Mouse (Mus musculus): Measurements from ENCODE around the gene Olfr776.

Olfr776 gene

GRCm38 (mm10) chr10:129258827-129259226, at the start of gene Olfr776:
TSS of gene Olfr776 (plus strand) at chr10:129259127.
- in situ Hi-C loops (cut with MboI, MseI) = no loop called here

GRCm38 (mm10) chr10:129230737-129231136, 28.2 kb upstream of the Olfr776 start:
- in situ Hi-C loops (cut with MboI, MseI) = no loop called here

GRCm38 (mm10) chr10:129235904-129236303, 23.0 kb upstream of the Olfr776 start, which contains the start of gene Olfr774:
TSS of gene Olfr774 (plus strand) at chr10:129236204.
- in situ Hi-C loops (cut with MboI, MseI) = no loop called here

GRCm38 (mm10) chr10:129248112-129248511, 10.8 kb upstream of the Olfr776 start, which contains the start of gene Olfr775:
TSS of gene Olfr775 (plus strand) at chr10:129248412.
- in situ Hi-C loops (cut with MboI, MseI) = no loop called here

GRCm38 (mm10) chr10:129271081-129271535, 12.2 kb downstream of the Olfr776 start, which contains the start of gene Olfr777:
TSS of gene Olfr777 (minus strand) at chr10:129271485.
- in situ Hi-C loops (cut with MboI, MseI) = no loop called here

GRCm38 (mm10) chr10:129312973-129313372, 54.0 kb downstream of the Olfr776 start:
- in situ Hi-C loops (cut with MboI, MseI) = loop anchor here (5.0 kb wide), 1 partner anchor 39 kb away; no protein-coding TSS in a partner anchor

- in situ Hi-C loops (cut with MboI, MseI) = loop anchor here (5.0 kb wide), 1 partner anchor 39 kb away; no protein-coding TSS in a partner anchor
Measured at GRCm38 (mm10) chr10:129313521-129313920, 54.6 kb downstream of the Olfr776 start.
